Mouse (Mus musculus) ES-E14 (cell line): ENCODE measurements at regions not wholly inside any gene's neighbourhood (a gene's known extent, or its start where the extent isn't known, plus 50 kb on each side); places are given as distances from the start of the nearest gene placed in this dataset.

Experiments used
- DNase-seq: peaks from one replicate; pipeline ENCODE4 v3.0.0-alpha.2; 2013; ENCODE audit warnings: low read depth, low spot score
- H3K27ac ChIP-seq: 2 replicates; pipeline ENCODE4 v1.5.1; 2012; ENCODE audit warnings: low read depth, mild to moderate bottlenecking, low read length, moderate library complexity, mixed read lengths; ENCODE audit not compliant: poor library complexity, insufficient read depth, severe bottlenecking
- H3K36me3 ChIP-seq: 2 replicates; pipeline ENCODE4 v1.6.1; 2012; ENCODE audit warnings: mild to moderate bottlenecking, low read length, moderate library complexity, mixed read lengths; ENCODE audit not compliant: control insufficient read depth, poor library complexity, insufficient read depth, severe bottlenecking
- H3K4me1 ChIP-seq, 2 experiments: fragments of 150-350 bp in 1 of 2; sonication (generic) in 1 of 2; 2 replicates each; pipeline ENCODE4 v1.6.1; 2012; ENCODE audit warnings: low read length in 2 of 2, mild to moderate bottlenecking in 1 of 2, mixed read lengths in 1 of 2; ENCODE audit not compliant: control insufficient read depth in 2 of 2, insufficient read depth in 2 of 2, poor library complexity in 1 of 2
- H3K4me3 ChIP-seq, 2 experiments: fragments of 150-350 bp in 1 of 2; sonication (generic) in 1 of 2; 2 replicates each; pipeline ENCODE4 v1.5.1; 2012; ENCODE audit warnings: low read length in 2 of 2, low read depth in 1 of 2, mild to moderate bottlenecking in 1 of 2, mixed read lengths in 1 of 2; ENCODE audit not compliant: insufficient read depth in 1 of 2, poor library complexity in 1 of 2, severe bottlenecking in 1 of 2
- H3K9ac ChIP-seq: 2 replicates; pipeline ENCODE4 v1.6.1; 2012; ENCODE audit warnings: low read depth, mild to moderate bottlenecking, low read length, mixed read lengths; ENCODE audit not compliant: poor library complexity, insufficient read depth, severe bottlenecking
- H3K9me3 ChIP-seq: fragments of 150-350 bp; sonication (generic); 2 replicates; pipeline ENCODE4 v1.6.1; 2012; ENCODE audit warnings: low read depth, mild to moderate bottlenecking, low read length; ENCODE audit not compliant: control insufficient read depth, insufficient read depth
- CHD2 ChIP-seq: IDR thresholded peaks from 2 replicates; pipeline ENCODE4 v1.6.1; 2014; ENCODE audit warnings: mild to moderate bottlenecking, low read depth, low read length, inconsistent platforms
- HCFC1 ChIP-seq: IDR thresholded peaks from 2 replicates; pipeline ENCODE4 v1.6.1; 2012; ENCODE audit warnings: low read length, inconsistent platforms, borderline replicate concordance; ENCODE audit not compliant: insufficient read depth
- MAFK ChIP-seq: IDR thresholded peaks from 2 replicates; pipeline ENCODE4 v1.6.1; 2014; ENCODE audit warnings: mild to moderate bottlenecking, low read depth, low read length, inconsistent platforms; ENCODE audit not compliant: insufficient read depth
- ZC3H11A ChIP-seq: IDR thresholded peaks from 2 replicates; pipeline ENCODE4 v1.6.1; 2012; ENCODE audit warnings: low read depth, mild to moderate bottlenecking, inconsistent platforms, low read length, borderline replicate concordance
- ZNF384 ChIP-seq: IDR thresholded peaks from 2 replicates; pipeline ENCODE4 v1.6.1; 2012; ENCODE audit warnings: low read depth, low read length, inconsistent platforms
- in situ Hi-C, 2 experiments: fragments of 600-800 bp; cut with MboI; formaldehyde crosslinking; loops; one replicate each; pipeline ENCODE4 v1.15.1; 2025; ENCODE audit warnings: low sequenced_read_pairs in 2 of 2, inconsistent platforms in 1 of 2; ENCODE audit not compliant: unreplicated experiment in 2 of 2

GRCm38 (mm10) chr4:54602513-54603205, 342.2 kb upstream of the Zfp462 start:
- Histone ChIP-seq H3K4me3 (no peak overlapping the region), H3K9ac (no peak overlapping the region), H3K27ac (no peak overlapping the region), H3K36me3 (no peaks in the 10 kb centered on the region), H3K9me3 (no peaks in the 10 kb centered on the region), H3K4me1 (no peaks in the 10 kb centered on the region)
- no peak for TF ChIP-seq MAFK
- no peak for TF ChIP-seq ZC3H11A
- no peak for TF ChIP-seq CHD2
- TF ChIP-seq ZNF384 = no peak
- no peak for TF ChIP-seq HCFC1
- in situ Hi-C loops = no loop called here
- no peak for DNase-seq

DNA sequence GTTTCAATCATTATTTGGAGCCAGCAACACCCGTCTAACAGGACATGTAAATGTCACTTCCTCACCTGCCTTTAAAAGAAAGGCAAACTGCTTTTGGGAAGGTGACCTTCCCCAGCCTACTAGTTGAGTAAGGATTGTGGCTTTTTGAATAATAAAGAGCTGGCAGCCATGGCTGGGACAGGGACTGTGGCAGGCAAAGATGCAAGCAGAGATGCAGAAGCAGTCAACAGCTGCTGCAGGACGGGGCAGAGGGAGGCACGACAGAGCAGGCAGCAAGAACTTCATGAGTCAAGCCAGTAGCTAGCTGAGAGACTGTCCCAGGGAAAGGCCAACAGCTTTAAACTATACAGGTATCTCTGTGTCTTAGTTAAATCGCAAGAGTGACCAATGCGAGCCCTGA, 334.7 kb upstream of the Zfp462 start:
- DNase-seq = peak; percentile 34
- Histone ChIP-seq H3K4me1 (peaks cover 2 to 4% of the 10 kb centered on the region in 2 experiments; a peak in 2 of 4 replicates), H3K36me3 (no peaks in the 10 kb centered on the region), H3K9me3 (no peaks in the 10 kb centered on the region), H3K27ac (no peak overlapping the region), H3K9ac (no peak overlapping the region), H3K4me3 (no peak overlapping the region)
- TF ChIP-seq MAFK = no peak
- in situ Hi-C loops = no loop called here

- no peaks in the 10 kb centered on the region for H3K36me3 ChIP-seq
- H3K27ac ChIP-seq = no peak overlapping the region
- H3K4me1 ChIP-seq = peaks cover 2 to 4% of the 10 kb centered on the region in 2 experiments; a peak in 2 of 4 replicates
- H3K9ac ChIP-seq = no peak overlapping the region
- in situ Hi-C loops = no loop called here
- TF ChIP-seq MAFK (no peak), CHD2 (no peak), ZNF384 (no peak)
- no peaks in the 10 kb centered on the region for H3K9me3 ChIP-seq
- H3K4me3 ChIP-seq = no peak overlapping the region
- no peak for DNase-seq
Measured at GRCm38 (mm10) chr4:54611990-54612980, 332.6 kb upstream of the Zfp462 start.

GRCm38 (mm10) chr4:54613076-54613475, 331.8 kb upstream of the Zfp462 start:
- no peak overlapping the region for H3K9ac ChIP-seq
- TF ChIP-seq CHD2 = no peak
- no peak for TF ChIP-seq MAFK
- TF ChIP-seq HCFC1 = no peak
- TF ChIP-seq ZNF384 = no peak
- no peak for TF ChIP-seq ZC3H11A
- in situ Hi-C loops = no loop called here
- DNase-seq = no peak
- H3K4me3 ChIP-seq = no peak overlapping the region
- H3K36me3 ChIP-seq = no peaks in the 10 kb centered on the region
- no peak overlapping the region for H3K27ac ChIP-seq
- peaks cover 2 to 4% of the 10 kb centered on the region in 2 experiments; a peak in 2 of 4 replicates for H3K4me1 ChIP-seq
- no peaks in the 10 kb centered on the region for H3K9me3 ChIP-seq
